Mouse (Mus musculus): ENCODE measurements at regions not wholly inside any gene's neighbourhood (a gene's known extent, or its start where the extent isn't known, plus 50 kb on each side); places are given as distances from the start of the nearest gene placed in this dataset.

DNA sequence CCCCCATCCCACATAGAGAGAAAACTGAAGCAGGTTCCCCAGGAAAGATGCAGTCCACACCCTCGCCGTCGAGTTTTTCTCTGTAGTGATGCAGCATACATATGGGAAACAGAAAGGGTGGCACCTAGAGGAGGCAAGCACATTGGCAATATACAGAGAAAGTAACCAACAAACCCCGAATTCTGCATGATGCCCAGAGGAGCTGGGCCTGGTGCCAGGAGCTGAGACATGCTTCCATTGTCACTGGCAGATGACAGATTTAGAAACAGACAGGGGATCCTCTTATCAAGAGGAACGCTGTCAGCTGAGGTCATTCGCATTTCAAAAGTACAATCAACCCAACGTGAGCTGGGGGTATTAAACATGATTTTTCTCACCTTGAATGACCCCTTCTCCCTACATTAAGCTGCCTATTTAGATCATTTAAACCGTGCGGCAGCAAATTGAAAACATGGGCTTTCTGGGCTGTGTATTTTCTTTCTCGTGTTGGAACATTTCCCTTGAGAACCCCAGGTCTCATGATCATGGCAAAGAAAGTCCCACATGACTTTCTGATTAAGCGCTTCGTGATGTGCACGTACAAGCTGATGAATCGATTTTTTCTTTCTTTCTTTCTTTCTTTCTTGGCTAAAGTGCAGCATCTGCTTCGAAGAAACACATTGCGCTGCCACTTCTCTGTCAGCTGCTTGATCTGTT lies 118.4 kb upstream of the Rnaseh2b start:
- DNase-seq (ENCODE audit: low spot score) = no peak

DNA sequence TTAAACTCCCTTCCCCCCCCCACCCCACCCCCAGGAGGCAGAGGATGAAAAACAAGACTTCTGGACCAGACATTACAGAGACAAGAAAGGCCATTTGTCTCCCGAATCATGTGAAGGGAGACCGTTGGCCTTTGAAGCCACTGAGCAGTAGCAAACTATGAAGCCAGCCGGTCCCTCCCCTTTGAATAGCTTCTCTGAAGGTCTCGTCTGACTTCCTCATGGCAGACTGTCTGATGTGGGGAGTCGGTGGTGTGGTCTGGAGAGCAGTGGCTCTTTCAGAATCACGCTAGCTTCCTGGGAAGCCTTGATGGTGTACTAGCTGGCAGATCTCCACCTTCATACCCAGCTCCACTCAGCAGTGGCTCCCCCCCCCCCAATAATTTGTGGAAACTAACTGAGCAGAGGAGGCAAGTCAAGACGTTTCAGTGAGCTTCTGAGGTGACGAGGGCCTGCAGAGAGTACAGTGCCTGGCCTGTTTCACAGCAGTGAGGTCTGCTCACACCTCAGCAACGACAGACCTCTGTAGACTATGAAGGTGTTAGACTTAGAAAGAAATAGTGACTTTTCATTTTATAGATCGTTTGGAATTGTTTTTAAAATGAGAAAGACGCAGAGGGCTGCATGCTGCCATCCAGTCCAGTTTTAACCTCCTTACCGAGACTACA lies 116.9 kb upstream of the Rnaseh2b start:
- no peak for DNase-seq (ENCODE audit: low spot score)

DNA sequence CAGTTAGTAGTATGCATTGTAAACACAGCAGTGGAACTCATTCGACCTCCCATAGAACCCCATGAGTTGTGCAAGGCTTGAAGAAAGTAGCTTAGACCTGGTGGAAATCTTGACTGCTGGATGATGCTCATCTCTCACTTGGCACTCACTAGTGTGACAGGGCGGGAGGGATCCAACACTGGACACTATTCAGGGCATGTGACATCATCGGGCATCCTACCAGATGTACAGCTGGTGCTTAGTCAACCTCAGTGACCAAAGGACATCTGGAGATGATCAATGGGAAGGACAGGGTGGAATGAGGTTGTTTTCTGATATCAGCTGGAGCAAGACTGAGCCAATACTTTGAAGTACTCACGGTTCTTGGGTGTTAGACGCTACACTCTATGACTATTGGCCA lies 114.9 kb upstream of the Rnaseh2b start:
- DNase-seq (ENCODE audit: low spot score) = peak; percentile 81

DNA sequence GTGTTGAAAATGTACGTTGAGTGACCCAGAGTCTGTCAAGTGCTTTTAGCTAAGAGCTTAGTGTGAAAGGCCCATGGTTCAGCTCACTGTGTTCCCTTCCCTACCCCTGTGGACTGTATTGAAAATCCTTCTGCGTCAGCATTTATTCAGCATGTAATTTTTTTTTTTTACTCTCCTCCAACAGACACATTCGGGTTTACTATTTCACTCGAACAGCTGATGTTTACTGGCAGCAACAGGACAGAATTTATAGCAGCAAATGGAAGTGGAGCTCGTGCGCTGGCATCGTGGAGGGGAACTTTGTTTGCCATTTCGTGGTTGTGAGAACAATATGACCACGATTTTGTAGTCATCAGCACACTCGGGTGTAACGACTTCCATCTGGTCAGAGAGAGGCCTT lies 105.0 kb upstream of the Rnaseh2b start:
- DNase-seq (ENCODE audit: low spot score) = peak; percentile 26

DNA sequence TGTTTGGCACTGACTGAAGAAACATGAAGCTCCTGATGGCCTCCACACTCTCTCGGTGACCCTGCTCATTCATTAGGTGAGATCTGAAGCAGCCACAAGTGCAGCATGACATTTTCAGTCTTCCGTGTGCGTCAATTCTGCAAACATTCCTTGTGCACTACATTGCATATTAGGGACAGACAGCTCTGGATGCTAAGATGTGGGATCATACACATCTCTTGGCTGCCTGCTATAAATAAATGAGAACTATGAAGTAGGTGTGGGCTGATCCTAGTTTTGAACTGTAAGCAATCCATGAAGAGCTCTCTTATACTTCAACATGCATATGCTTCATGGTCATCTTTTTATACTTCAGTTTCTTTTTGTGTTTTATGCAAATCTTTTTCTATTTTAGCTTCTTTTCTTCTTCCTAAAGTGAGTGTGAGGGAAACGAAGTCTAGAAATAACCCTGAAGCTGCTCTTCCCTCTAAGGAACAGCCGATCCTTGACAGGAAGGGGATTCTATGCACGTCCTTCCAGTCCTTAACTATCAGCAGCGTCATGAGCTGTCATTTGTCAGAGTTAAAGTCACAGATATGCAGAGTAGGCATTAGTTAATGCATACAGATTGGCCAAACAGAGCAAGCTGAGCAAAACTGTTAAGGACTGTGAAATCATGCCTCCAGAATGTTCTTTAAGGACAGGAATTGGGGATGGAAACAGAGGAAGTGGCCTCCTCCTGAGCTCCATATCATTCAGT lies 104.1 kb upstream of the Rnaseh2b start:
- DNase-seq (ENCODE audit: low spot score) = peak; percentile 48

DNA sequence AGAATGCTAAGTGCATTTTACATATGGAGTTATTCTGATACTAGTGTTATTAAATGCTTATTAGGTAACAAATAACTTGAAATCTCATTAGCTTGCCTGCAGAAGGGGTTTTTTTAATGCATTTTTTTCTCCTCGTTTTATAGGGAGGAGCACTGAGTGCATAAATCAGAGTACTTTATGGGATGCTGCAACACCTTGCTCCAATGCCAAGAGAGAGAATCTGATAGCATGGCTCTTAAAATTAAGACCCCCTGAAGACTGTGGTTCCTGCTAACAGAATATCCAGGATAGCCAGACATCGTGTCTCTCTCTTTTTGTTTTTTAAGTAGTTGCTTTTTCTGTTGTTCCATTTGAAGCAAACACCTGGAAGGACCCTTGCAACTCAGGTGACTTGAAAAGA lies 100.8 kb upstream of the Rnaseh2b start:
- no peak for DNase-seq (ENCODE audit: low spot score)

DNA sequence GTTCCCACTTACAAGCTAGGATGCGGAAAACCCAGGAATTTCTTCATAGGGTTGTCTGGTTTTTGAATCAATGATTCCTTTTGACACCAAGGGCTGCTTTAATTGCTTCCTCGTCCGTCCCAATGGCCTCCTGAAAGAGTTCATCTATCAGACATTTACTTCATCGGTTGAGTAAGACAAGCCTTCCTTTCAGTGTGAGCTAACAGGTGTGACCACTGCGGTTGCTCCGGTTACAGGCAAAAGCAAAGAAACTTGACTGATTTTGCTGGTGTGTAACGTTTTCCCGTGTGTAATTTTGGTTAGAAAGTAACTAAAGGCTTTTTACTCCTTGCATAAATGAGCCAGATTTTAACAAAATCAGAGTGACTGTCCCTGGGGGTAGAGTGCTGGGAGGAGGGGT lies 99.6 kb upstream of the Rnaseh2b start:
- no peak for DNase-seq (ENCODE audit: low spot score)

DNA sequence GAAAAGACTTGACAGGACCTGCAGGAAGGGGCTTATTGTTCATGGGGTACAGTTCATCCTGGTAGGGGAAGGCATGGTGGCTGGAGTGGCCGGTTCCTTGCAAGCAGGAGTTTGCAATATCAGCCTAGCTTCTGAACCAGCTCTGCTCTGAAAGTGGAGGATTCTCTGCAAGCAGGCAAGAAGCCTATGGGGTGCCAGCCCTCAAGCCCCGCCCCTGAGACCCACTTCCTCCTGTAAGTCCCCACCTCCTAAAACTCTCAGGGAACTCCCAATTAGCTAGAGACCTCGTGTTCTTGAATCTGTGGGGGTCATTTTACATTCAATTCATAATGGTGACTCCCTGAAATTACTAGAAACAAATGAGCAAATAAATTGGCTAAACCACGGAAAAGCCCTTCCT lies 99.0 kb upstream of the Rnaseh2b start:
- no peak for DNase-seq (ENCODE audit: low spot score)

DNA sequence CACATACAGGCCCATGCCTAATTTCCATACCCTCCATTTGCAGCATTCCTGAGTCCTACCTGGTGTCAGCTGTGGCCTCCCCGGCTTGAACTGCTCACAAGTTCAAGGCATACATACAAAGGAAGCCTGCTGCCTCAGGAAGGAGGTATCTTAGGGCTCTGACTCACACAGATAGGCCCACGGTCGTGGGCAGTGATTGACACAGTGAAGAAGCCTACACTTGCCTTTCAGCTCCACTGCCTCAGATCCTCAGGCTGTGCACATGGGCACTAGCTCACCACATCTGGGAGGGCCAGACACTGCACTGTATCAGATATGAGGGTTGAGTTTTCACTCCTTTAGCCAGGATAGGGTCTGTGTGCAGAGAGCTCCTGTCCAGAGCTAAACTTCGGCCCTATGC lies 95.6 kb upstream of the Rnaseh2b start:
- no peak for DNase-seq (ENCODE audit: low spot score)

DNA sequence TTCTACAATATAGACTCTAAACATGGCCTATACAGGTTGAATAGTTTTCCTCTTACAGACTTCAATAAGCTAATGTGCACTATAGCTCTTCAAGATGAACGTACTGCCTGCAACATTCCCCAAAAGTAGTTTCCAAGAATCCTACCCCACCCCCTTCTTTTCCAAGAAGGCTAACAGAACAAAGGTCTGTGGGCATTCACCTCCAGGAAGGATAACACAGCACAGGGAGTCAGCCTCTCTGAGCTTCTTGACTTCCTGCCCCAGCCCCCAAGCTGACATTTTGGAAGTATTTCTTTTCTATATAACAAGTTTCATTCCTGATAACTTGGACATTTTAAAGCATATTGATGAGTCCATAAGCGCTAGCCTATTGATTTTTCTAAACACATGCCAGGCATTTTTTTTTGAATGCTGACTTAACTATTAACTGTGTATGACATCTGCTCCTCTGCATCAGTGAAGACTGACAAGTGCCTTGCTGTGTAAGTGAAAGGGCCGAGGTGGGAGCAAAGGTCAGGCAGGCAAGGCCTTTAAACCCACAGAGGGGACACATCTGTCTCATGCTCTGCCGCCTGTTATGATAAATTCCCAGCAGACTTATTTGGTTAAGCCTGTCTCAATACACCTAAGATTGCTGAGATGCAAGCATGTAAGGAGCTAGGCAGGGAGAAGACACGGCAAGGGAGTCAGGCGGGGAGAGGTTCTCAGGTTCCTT lies 93.8 kb upstream of the Rnaseh2b start:
- DNase-seq (ENCODE audit: low spot score) = no peak

DNA sequence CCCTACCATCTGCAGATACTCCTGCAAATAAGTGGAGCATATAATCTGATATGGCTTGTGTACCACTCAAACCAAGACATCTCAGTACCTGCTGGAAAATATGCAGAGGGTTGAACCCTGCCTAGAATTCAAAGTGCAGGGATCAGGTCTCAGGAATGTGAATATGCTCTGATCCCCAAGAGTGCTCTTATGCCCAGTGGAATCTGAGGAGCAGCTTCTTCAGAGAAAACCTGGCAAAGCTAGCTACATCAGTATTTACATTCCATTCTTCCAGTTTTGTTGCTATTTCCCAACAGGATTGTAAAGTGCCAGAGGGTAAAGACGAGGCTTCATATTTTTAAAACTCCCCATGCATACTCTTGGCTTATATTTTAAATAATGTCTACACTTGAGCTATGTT lies 77.3 kb upstream of the Rnaseh2b start:
- DNase-seq (ENCODE audit: low spot score) = no peak

DNA sequence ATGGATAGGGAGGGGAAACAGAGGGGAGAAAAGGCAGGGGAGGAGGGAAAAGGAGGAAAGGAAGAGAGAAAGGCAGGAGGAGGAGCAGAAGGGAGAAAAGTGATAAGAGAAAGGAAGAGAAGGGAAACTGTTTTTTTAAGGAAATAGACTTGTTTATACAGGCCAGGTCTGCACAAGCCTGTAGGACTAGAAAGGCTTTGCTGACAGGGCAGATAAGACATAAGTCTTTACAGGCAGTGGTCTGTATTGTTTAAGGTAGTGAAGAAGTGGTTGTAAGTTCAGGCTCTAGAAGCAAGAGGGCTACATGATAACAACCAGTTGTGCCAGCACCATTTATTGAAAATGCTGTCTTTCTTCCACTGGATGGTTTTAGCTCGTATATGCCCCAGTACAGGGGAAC lies 75.4 kb upstream of the Rnaseh2b start:
- no peak for DNase-seq (ENCODE audit: low spot score)

DNA sequence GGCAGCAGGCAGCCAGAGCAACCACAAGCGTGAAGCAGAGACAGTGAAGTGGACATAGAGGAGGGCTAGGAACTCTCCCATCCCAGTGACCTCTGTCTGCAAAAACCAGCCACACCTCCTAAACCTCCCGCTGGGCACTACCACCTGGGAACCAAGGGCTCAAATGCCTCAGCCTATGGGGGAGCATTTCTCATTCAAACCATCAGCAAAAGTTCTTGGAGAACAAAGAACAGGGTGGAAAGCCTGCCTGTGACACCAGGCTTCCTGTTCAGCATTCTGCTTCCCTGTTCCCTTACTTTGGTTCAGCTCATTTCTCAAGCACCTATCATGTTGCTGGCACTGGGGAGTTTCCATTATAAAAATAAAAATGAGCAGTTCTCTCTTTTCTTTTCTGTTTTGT lies 74.4 kb upstream of the Rnaseh2b start:
- no peak for DNase-seq (ENCODE audit: low spot score)

DNA sequence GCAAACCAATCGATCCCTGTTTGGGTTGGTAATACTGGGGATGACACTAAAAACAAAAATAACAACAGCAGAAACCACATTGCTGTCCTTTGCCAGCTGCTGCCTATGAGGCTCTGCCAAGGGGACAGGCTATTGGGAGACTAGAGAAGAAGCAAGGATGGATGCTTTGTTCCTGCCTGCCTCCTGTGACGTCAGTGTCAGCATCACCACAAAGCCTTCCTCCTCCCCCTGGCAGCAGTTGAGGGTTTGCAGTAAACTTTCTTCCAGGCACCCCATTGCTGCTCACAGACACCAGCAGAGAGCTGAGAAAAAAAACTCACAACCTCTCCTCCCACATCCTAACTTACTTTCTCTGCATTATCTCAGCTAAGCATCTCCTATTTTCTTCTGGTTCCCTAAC lies 73.7 kb upstream of the Rnaseh2b start:
- DNase-seq (ENCODE audit: low spot score) = no peak

DNA sequence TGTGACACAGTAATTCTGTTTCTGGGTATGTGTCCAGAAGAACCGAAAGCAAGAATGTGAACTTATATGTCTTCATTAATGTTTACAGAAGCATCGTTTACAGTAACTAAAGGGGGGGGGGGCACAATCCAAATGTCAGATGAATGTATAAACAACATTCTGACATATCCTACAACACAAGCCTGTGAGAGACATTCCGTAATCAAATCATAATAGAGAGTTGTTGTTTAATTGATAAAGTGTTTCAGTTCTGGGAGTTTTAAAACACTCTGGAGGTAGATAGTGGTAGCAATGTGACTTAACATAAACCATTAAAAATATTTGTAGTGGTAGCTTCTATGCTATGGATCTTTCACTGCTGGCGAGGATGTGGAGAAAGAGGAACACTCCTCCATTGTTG lies 71.6 kb upstream of the Rnaseh2b start:
- no peak for DNase-seq (ENCODE audit: low spot score)
